Mouse (Mus musculus): ENCODE measurements around the gene Itgav. TPM values are rescaled to one million over a fixed set of nuclear protein-coding genes. Genes with fewer than 3 reads are reported as not detected.

Itgav gene
- polyA plus RNA-seq, 1 experiment from 2014 or later = 15.0 TPM

DNA sequence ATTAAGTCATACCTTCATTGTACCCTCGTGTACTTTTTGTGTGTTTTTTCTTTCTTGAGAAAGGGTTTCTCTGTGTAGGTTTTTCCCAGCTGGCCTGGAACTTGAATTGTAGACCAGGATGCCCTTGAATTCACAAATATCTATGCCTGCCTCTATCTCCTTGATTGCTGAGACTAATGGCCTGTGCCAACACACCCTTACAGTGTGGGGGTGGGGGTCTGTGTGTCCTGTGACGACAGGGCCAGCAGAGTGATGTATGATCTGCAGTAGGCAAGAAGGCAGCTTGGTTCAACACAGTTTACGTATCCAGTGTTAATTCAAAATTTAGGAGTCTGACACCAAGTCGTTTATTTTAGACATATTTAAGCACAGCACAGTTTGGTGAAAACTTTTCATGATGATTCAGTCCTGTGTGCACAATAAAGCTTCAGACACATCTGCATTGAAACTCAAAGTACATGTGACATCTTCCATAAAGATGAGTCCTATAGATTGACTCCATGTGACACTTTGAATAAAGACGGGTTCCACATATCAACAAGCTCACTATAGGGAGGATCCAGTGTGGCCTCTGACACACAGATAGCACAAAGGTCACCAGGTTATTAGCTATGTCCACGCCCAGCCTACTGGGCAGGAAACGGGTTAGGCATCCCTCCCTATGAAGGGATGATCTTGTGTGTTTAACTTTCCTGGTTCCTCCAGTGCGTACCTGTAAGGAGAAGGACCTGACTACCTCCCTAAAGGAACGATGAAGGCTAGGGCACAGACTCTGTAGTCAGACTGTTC is 40.3 kb upstream of the Itgav start:
- Histone ChIP-seq H3K27ac (ENCODE audit: low read length) (no peak overlapping the region), H3K9ac (ENCODE audit: low read depth, low read length) (no peak overlapping the region), H3K9me3 (replicated peaks; ENCODE audit: control insufficient read depth, low read length) (no peaks in the 10 kb centered on the region), H3K4me1 (ENCODE audit: control insufficient read depth, low read depth, low read length) (no peaks in the 10 kb centered on the region), H3K36me3 (ENCODE audit: control insufficient read depth, insufficient read depth) (no peaks in the 10 kb centered on the region), H3K4me3 (ENCODE audit: low read depth, low read length) (no peak overlapping the region), H3K27me3 (ENCODE audit: control insufficient read depth, insufficient read depth, low read depth, low read length) (no peaks in the 10 kb centered on the region), H3K4me2 (ENCODE audit: low read depth, low read length) (no peak overlapping the region)
- ATAC-seq (ENCODE audit: low read depth) = no peak
- WGBS (ENCODE audit: insufficient replicate concordance) = 57% methylated on average over 9 of the region's 9 CpGs

DNA sequence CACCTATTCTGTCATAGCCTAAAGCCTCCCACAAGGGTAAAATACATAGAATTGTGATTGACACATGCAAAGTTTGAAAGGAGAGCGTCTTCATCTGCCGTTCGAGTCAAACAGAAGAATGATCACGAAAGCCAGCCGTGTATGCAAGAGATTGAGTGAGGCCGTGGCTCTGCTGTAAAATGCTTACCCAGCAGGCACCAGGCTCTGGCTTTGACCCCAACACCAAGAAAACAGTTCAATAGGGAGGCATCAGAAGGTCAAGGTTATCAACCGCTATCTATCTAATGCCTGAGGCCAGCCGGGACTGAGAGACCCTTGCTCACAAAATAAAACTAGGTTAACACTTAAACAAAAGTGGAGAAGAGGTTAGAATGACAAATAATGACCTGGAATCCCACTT is 39.5 kb upstream of the Itgav start:
- no peak overlapping the region for H3K27ac ChIP-seq (ENCODE audit: low read length)
- ATAC-seq (ENCODE audit: low read depth) = no peak
- no peaks in the 10 kb centered on the region for H3K27me3 ChIP-seq (ENCODE audit: control insufficient read depth, insufficient read depth, low read depth, low read length)
- no peaks in the 10 kb centered on the region for H3K4me1 ChIP-seq (ENCODE audit: control insufficient read depth, low read depth, low read length)
- 66% methylated on average over 8 of the region's 8 CpGs for WGBS (ENCODE audit: insufficient replicate concordance)
- H3K36me3 ChIP-seq (ENCODE audit: control insufficient read depth, insufficient read depth) = no peaks in the 10 kb centered on the region
- no peak overlapping the region for H3K9ac ChIP-seq (ENCODE audit: low read depth, low read length)
- no peak overlapping the region for H3K4me2 ChIP-seq (ENCODE audit: low read depth, low read length)
- H3K9me3 ChIP-seq (replicated peaks; ENCODE audit: control insufficient read depth, low read length) = no peaks in the 10 kb centered on the region
- no peak overlapping the region for H3K4me3 ChIP-seq (ENCODE audit: low read depth, low read length)

DNA sequence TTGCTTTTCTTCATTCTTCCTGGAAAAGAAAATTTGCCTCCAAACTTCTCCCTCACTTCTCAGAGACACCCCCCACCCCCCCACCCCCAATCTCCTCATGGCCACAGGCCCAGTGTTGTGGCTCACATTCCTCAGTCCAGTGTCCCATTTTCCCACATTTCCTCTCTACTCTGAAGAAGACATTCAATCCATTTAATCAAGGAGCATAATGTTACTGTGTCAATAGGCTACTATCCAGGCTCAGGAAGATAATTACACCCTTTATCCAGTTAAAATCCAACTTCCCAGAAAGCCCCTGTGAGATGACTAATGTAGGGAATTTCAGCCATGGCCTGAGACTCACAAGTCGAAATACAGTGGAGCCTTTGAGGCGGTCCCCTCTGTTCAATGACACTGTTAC is 33.8 kb upstream of the Itgav start:
- Histone ChIP-seq H3K4me3 (ENCODE audit: low read depth, low read length) (no peak overlapping the region), H3K4me1 (ENCODE audit: control insufficient read depth, low read depth, low read length) (no peaks in the 10 kb centered on the region), H3K9ac (ENCODE audit: low read depth, low read length) (no peak overlapping the region), H3K9me3 (replicated peaks; ENCODE audit: control insufficient read depth, low read length) (no peaks in the 10 kb centered on the region), H3K27me3 (ENCODE audit: control insufficient read depth, insufficient read depth, low read depth, low read length) (no peaks in the 10 kb centered on the region), H3K36me3 (ENCODE audit: control insufficient read depth, insufficient read depth) (no peaks in the 10 kb centered on the region), H3K27ac (ENCODE audit: low read length) (no peak overlapping the region), H3K4me2 (ENCODE audit: low read depth, low read length) (no peak overlapping the region)
- WGBS (ENCODE audit: insufficient replicate concordance) = 39% methylated on average over 2 of the region's 2 CpGs
- no peak for ATAC-seq (ENCODE audit: low read depth)

DNA sequence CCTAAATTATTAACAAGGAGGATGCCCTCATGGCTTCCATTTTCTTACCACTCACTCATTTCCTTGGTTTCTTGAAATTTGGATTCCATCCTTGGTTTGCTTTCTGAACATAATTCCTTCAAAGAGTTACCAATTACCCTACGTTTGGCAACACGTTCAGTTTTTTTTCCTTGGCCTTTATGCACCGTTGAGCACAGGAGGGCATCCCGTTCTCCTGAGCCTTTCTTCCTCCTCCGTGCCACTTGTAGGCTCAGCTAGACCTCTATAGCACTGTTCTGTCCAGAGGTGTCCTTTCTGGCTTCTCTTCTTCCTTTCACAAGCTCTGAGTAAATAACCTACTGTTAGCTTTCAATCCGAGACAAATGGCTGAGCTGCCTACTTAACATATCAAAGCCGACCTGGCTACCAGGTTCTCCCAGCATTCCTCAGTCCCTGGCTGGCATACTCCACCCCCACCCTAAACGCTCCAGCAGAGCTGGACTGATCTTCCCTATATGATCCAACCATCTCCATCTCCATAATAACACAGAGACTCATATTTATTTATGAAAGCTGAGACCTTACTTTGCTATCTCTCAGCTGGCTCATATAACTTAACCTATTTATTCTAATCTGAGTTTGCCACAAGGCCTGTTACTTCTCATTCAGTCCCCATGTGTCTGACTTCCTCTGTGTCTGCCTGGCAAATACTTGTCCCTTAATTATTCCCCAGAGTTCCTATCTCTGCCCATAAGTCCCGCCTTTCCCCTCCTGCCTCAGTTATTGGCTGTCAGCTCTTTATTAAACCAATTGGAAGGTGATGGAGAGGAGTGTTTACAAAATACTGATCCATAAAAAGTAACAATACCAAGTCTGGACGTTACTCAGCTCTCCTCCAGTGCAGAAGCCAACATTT is 31.3 kb upstream of the Itgav start:
- ATAC-seq (ENCODE audit: low read depth) = no peak
- Histone ChIP-seq H3K4me3 (ENCODE audit: low read depth, low read length) (no peak overlapping the region), H3K4me1 (ENCODE audit: control insufficient read depth, low read depth, low read length) (no peaks in the 10 kb centered on the region), H3K9me3 (replicated peaks; ENCODE audit: control insufficient read depth, low read length) (no peaks in the 10 kb centered on the region), H3K27me3 (ENCODE audit: control insufficient read depth, insufficient read depth, low read depth, low read length) (no peaks in the 10 kb centered on the region), H3K9ac (ENCODE audit: low read depth, low read length) (no peak overlapping the region), H3K4me2 (ENCODE audit: low read depth, low read length) (no peak overlapping the region), H3K27ac (ENCODE audit: low read length) (no peak overlapping the region), H3K36me3 (ENCODE audit: control insufficient read depth, insufficient read depth) (no peaks in the 10 kb centered on the region)
- WGBS (ENCODE audit: insufficient replicate concordance) = 44% methylated on average over 10 of the region's 10 CpGs

DNA sequence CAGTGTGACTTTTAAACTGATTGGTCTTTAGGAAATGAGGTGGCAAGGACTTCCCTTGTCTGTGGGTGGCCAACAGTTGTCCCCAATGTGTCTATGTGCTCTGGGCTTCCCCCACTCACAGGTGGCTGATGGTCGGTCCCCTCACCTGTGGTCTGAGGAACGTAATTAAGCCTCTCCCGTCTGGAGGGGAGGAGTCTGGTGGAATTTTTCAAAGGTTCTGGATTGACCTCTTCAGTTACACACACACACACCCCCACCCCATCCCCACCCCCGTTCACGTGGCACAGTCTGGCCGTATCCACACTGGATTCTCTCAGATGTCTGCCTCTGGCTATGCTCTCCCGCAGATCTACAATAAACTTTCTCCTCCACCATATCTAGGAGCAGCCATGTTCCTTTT is 30.1 kb upstream of the Itgav start:
- Histone ChIP-seq H3K4me3 (ENCODE audit: low read depth, low read length) (no peak overlapping the region), H3K27me3 (ENCODE audit: control insufficient read depth, insufficient read depth, low read depth, low read length) (no peaks in the 10 kb centered on the region), H3K4me2 (ENCODE audit: low read depth, low read length) (no peak overlapping the region), H3K27ac (ENCODE audit: low read length) (no peak overlapping the region), H3K9ac (ENCODE audit: low read depth, low read length) (no peak overlapping the region), H3K36me3 (ENCODE audit: control insufficient read depth, insufficient read depth) (no peaks in the 10 kb centered on the region), H3K4me1 (ENCODE audit: control insufficient read depth, low read depth, low read length) (no peaks in the 10 kb centered on the region), H3K9me3 (replicated peaks; ENCODE audit: control insufficient read depth, low read length) (no peaks in the 10 kb centered on the region)
- 66% methylated on average over 7 of the region's 7 CpGs for whole genome bisulfite sequencing (ENCODE audit: insufficient replicate concordance)
- no peak for ATAC-seq (ENCODE audit: low read depth)

DNA sequence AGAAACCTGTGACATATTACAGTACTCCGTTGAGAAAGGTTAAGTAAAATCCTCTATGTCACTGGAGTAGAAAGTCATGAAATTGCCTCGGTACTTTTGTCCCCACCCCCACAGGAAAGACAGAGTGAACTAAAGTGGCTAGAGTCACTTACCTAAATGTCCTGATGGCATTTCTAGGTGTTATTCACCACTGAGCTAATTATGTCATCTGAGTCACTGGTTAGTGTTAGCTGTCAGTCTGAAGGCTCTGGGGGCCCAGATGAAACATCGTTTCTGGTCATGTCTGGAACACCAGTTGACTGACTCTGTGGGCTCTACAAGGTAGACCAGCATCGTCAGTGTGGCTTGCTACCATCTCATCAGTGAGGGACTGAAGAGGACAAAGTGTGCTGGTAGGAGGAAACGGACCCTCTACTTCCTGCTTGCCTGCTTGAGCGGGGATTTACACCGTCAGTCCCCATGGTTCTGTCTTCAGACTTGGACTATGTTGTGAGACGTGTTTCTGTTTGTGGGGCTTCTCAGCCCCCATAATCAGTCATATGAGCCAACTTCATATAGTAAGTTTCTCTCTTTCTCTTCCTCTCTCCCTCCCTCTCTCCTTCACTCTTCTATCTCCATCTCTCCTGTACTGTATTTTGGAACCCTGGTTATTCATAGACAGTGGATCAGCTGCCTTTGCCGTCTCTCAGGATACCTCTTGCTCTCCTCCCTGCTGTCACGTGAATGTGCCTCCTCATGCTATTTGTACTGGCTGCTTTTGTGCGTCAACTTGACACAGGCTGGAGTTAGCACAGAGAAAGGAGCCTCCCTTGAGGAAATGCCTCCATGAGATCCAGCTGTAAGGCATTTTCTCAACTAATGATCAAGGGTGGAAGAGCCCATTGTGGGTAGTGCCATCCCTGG is 28.6 kb upstream of the Itgav start:
- Histone ChIP-seq H3K9me3 (replicated peaks; ENCODE audit: control insufficient read depth, low read length) (no peaks in the 10 kb centered on the region), H3K4me1 (ENCODE audit: control insufficient read depth, low read depth, low read length) (no peaks in the 10 kb centered on the region)
- ATAC-seq (ENCODE audit: low read depth) = no peak

DNA sequence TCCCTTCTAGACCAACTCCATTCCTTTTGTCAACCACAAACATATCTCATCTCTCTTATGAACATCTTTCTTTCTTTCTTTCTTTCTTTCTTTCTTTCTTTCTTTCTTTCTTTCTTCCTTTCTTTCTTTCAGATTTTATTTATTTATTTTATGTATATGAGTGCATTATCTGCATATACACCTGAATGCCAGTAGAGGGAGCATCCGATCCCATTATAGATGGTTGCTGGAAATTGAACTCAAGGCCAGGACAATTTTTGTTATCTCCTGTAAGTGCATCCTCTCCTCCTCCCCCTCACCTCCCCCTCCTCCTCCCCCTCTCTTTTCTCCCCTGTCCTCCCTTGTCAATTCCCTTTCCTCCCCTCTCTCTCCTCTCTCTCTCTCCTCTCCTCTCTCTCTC is 25.7 kb upstream of the Itgav start:
- H3K4me2 ChIP-seq (ENCODE audit: low read depth, low read length) = no peak overlapping the region
- 29% methylated on average over 1 of the region's 1 CpGs for WGBS (ENCODE audit: insufficient replicate concordance)
- H3K27ac ChIP-seq (ENCODE audit: low read length) = no peak overlapping the region
- no peak overlapping the region for H3K9ac ChIP-seq (ENCODE audit: low read depth, low read length)
- no peaks in the 10 kb centered on the region for H3K27me3 ChIP-seq (ENCODE audit: control insufficient read depth, insufficient read depth, low read depth, low read length)
- no peaks in the 10 kb centered on the region for H3K9me3 ChIP-seq (replicated peaks; ENCODE audit: control insufficient read depth, low read length)
- no peak overlapping the region for H3K4me3 ChIP-seq (ENCODE audit: low read depth, low read length)
- no peaks in the 10 kb centered on the region for H3K36me3 ChIP-seq (ENCODE audit: control insufficient read depth, insufficient read depth)
- ATAC-seq (ENCODE audit: low read depth) = no peak
- H3K4me1 ChIP-seq (ENCODE audit: control insufficient read depth, low read depth, low read length) = no peaks in the 10 kb centered on the region

More for the DNA sequence above, 28.6 kb upstream of the Itgav start:
- H3K36me3 ChIP-seq (ENCODE audit: control insufficient read depth, insufficient read depth) = no peaks in the 10 kb centered on the region
- H3K27ac ChIP-seq (ENCODE audit: low read length) = no peak overlapping the region
- H3K27me3 ChIP-seq (ENCODE audit: control insufficient read depth, insufficient read depth, low read depth, low read length) = no peaks in the 10 kb centered on the region
- no peak overlapping the region for H3K4me2 ChIP-seq (ENCODE audit: low read depth, low read length)
- H3K9ac ChIP-seq (ENCODE audit: low read depth, low read length) = no peak overlapping the region
- H3K4me3 ChIP-seq (ENCODE audit: low read depth, low read length) = no peak overlapping the region
- 52% methylated on average over 11 of the region's 11 CpGs for WGBS (ENCODE audit: insufficient replicate concordance)

DNA sequence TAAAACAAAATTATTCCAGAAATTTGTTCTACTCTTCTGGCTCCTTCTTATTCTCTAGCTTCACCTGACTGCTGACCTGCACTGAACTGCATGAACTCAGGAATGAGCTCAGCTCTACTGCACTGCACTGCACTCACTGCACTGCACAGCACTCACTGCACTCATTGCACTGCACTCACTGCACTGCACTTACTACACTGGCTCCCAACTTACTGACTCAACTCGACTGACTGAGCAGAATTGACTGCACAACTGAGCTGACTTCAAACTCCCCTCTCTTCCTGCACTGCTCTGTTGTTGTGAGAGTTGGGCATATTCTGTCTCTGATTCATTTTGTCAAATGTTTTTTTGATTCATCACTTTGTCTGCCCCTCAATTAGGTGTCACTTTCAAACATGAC is 24.9 kb upstream of the Itgav start:
- no peak for ATAC-seq (ENCODE audit: low read depth)
- Histone ChIP-seq H3K27ac (ENCODE audit: low read length) (no peak overlapping the region), H3K4me3 (ENCODE audit: low read depth, low read length) (no peak overlapping the region), H3K27me3 (ENCODE audit: control insufficient read depth, insufficient read depth, low read depth, low read length) (no peaks in the 10 kb centered on the region), H3K36me3 (ENCODE audit: control insufficient read depth, insufficient read depth) (no peaks in the 10 kb centered on the region), H3K9ac (ENCODE audit: low read depth, low read length) (no peak overlapping the region), H3K4me2 (ENCODE audit: low read depth, low read length) (no peak overlapping the region), H3K9me3 (replicated peaks; ENCODE audit: control insufficient read depth, low read length) (no peaks in the 10 kb centered on the region), H3K4me1 (ENCODE audit: control insufficient read depth, low read depth, low read length) (no peaks in the 10 kb centered on the region)
- WGBS (ENCODE audit: insufficient replicate concordance) = 19% methylated on average over 1 of the region's 1 CpGs
